Mouse (Mus musculus): ENCODE measurements at regions not wholly inside any gene's neighbourhood (a gene's known extent, or its start where the extent isn't known, plus 50 kb on each side); places are given as distances from the start of the nearest gene placed in this dataset.

DNA sequence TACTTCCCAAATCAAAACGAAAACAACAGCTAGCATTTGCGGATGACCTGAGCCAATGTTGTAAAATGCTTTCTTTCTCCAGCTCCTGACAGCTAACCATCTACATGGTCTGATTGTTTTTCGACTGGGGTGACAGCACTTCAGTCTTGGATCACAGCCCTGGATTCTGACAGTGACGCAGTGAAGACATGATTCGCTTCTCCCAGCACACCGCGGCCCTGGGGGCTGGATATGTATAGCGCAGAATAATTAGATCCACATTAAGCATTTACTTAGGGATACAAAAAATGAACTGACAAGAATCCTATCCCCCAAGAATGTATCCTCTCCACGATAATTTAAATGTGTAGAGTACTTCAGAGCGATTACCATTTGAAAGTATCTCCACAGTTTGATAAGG lies 271.1 kb upstream of the Atp11b start:
- no peak for TF ChIP-seq CTCF (IDR thresholded peaks at IDR 0.05; ENCODE audit: insufficient read depth, low read depth, low read length)
- TF ChIP-seq POLR2A (IDR thresholded peaks at IDR 0.05; ENCODE audit: insufficient read depth, low read depth, low read length), result no peak
